Comparison of ENCODE assay signal across 8 mouse cellular contexts in the genomic region with DNA sequence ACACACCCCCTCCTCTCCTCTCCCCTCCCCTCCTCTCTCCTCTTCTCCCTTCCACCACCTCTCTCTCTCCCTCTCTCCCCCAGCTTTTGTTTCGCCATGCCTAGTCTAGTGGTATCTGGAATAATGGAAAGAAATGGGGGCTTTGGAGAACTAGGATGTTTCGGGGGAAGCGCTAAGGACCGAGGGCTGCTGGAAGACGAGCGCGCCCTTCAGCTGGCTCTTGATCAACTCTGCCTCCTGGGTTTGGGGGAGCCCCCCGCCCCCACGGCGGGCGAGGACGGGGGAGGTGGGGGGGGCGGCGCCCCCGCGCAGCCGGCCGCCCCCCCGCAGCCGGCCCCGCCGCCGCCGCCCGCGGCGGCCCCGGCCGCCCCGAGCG. TPM values are rescaled to one million over a fixed set of nuclear protein-coding genes. Genes with fewer than 3 reads are reported as not detected.
DNase-seq lines count a peak whose midpoint lies in the region; ATAC-seq and TF ChIP-seq lines count a peak whose summit lies in the region.

Mex3a (plus strand) TSS at position 97 of the 376 bp plus-strand sequence.

- H3K4me3 ChIP-seq in cerebellum, adult 2 months (replicated peaks; ENCODE audit: insufficient read depth, low read depth, low read length), result peak within 1 kb of the TSS; percentile 84
- peak within 1 kb of the TSS; percentile 94 for H3K4me3 ChIP-seq in megakaryocyte, embryonic 14.5 days (replicated peaks)
- H3K4me3 ChIP-seq in intestine, embryonic 15.5 days (replicated peaks), result peak within 1 kb of the TSS; percentile 56
- peak within 1 kb of the TSS; percentile 98 for H3K4me3 ChIP-seq in olfactory bulb, adult 2 months (ENCODE audit: insufficient read depth, low read depth, low read length)

- no peak for TF ChIP-seq CTCF in cerebellum, adult 2 months (IDR thresholded peaks at IDR 0.05; ENCODE audit: borderline replicate concordance, insufficient read depth, low read depth, low read length)
- TF ChIP-seq CTCF in olfactory bulb, adult 2 months (IDR thresholded peaks at IDR 0.05; ENCODE audit: insufficient read depth, low read depth, low read length), result no peak

- peak within 1 kb of the TSS; percentile 93 for H3K9ac ChIP-seq in intestine, embryonic 15.5 days

- H3K27me3 ChIP-seq in cerebellum, adult 2 months (ENCODE audit: control insufficient read depth, insufficient read depth, low read length), result no peaks in the 10 kb centered on the region
- peaks cover 49% of the 10 kb centered on the region for H3K27me3 ChIP-seq in megakaryocyte, embryonic 14.5 days (replicated peaks)
- no peaks in the 10 kb centered on the region for H3K27me3 ChIP-seq in intestine, embryonic 15.5 days (replicated peaks)

- peak within 1 kb of the TSS; percentile 42; the same call in 1 of the 2 replicates for H3K27ac ChIP-seq in cerebellum, adult 2 months (ENCODE audit: insufficient read depth, low read length)
- peak within 1 kb of the TSS; percentile 87 for H3K27ac ChIP-seq in intestine, embryonic 15.5 days
- peak within 1 kb of the TSS; percentile 88 for H3K27ac ChIP-seq in olfactory bulb, adult 2 months (ENCODE audit: insufficient read depth, low read depth, low read length)

- no peak for TF ChIP-seq POLR2A in cerebellum, adult 2 months (IDR thresholded peaks at IDR 0.05; ENCODE audit: borderline replicate concordance, insufficient read depth, low read length)
- no peak for TF ChIP-seq POLR2A in olfactory bulb, adult 2 months (IDR thresholded peaks at IDR 0.05; ENCODE audit: insufficient read depth, low read depth, low read length)

- H3K9me3 ChIP-seq in megakaryocyte, embryonic 14.5 days, result no peaks in the 10 kb centered on the region
- no peaks in the 10 kb centered on the region for H3K9me3 ChIP-seq in intestine, embryonic 15.5 days

- WGBS in cerebellum, adult 2 months, result 2% methylated on average over 26 of the region's 31 CpGs
- WGBS in intestine, embryonic 15.5 days, result under 1% methylated on average over 20 of the region's 31 CpGs
- 16% methylated on average over 29 of the region's 31 CpGs for WGBS in olfactory bulb, adult 2 months

- H3K4me2 ChIP-seq in intestine, embryonic 15.5 days (replicated peaks), result peak within 1 kb of the TSS; percentile 82

- peak in 1 of 2 experiments; percentile 23 for DNase-seq in cerebellum, adult 2 months
- DNase-seq in cerebellum, adult 11-12 months, result no peak
- no peak for DNase-seq in adrenal gland, adult 18-20 months (ENCODE audit: low spot score in 2 of 2)

- peaks cover 12% of the 10 kb centered on the region for H3K36me3 ChIP-seq in megakaryocyte, embryonic 14.5 days (replicated peaks; ENCODE audit: low read length)
- H3K36me3 ChIP-seq in intestine, embryonic 15.5 days, result peaks cover 13% of the 10 kb centered on the region

- no peak for ATAC-seq in megakaryocyte, adult 5-6 weeks (ENCODE audit: poor library complexity, severe bottlenecking)
- peak; percentile 2; the same call in 1 of the 2 replicates for ATAC-seq in intestine, embryonic 15.5 days
- no peak for ATAC-seq in granulocyte monocyte progenitor cell, adult 5-6 weeks (replicated peaks; ENCODE audit: poor library complexity, severe bottlenecking)

- peaks cover 16% of the 10 kb centered on the region for H3K4me1 ChIP-seq in cerebellum, adult 2 months (ENCODE audit: control insufficient read depth, insufficient read depth, low read length)
- peaks cover 79% of the 10 kb centered on the region for H3K4me1 ChIP-seq in megakaryocyte, embryonic 14.5 days
- H3K4me1 ChIP-seq in intestine, embryonic 15.5 days (replicated peaks), result peaks cover 69% of the 10 kb centered on the region
- H3K4me1 ChIP-seq in olfactory bulb, adult 2 months (ENCODE audit: control insufficient read depth, insufficient read depth, low read length), result peaks cover 42% of the 10 kb centered on the region

RNA-seq across cellular contexts. Expression of gene Mex3a, which starts in this region (rescaled TPM):
- polyA plus RNA-seq in cerebellum, adult 2 months (2012; rRNA removed), result 1.2 and 1.3 TPM in 2 replicates
- polyA plus RNA-seq in megakaryocyte, embryonic 14.5 days (2012; ENCODE audit: insufficient read depth, low replicate concordance), result 0.83 and 1.6 TPM in 2 replicates
- 0.04 and 0.05 TPM in 2 replicates for total RNA-seq in megakaryocyte, adult 5-6 weeks (2015)
- 0.04 and 0.18 TPM in 2 replicates for total RNA-seq in megakaryocyte, adult 5-6 weeks (2017)
- polyA plus RNA-seq in intestine, embryonic 15.5 days (2015; fragmentation: Nextera tagmentation; extraction: Ambion mirVana), result 9.6 and 11.2 TPM in 2 replicates
- not detected in 2 replicates for polyA plus RNA-seq in olfactory bulb, adult 2 months (2012; ENCODE audit: insufficient read depth, insufficient read length, low replicate concordance, missing spikeins)
- 1 to 10 TPM; 2.6 to 3.3 TPM for total RNA-seq in adrenal gland, adult 18-20 months (2021)
- total RNA-seq in granulocyte monocyte progenitor cell, adult 5-6 weeks (2014; fragmentation: Nextera tagmentation), result 3.8 and 5.1 TPM in 2 replicates
- total RNA-seq in granulocyte monocyte progenitor cell, adult 5-6 weeks (2017), result 1.7 and 2.5 TPM in 2 replicates
